Mouse (Mus musculus) forebrain, postnatal 0 days (tissue): ENCODE results near the gene Aes. TPM values are rescaled to one million over a fixed set of nuclear protein-coding genes. Genes with fewer than 3 reads are reported as not detected.

Source experiments
- ATAC-seq: fragments of 200-750 bp; cut with Nextera tagmentation; 2 replicates; pipeline ENCODE4 v1.8.0; 2017; ENCODE audit warnings: mild to moderate bottlenecking, moderate library complexity
- DNase-seq: peaks from one replicate; pipeline ENCODE4 v3.0.0-alpha.2; 2015
- H3K27ac ChIP-seq: fragments of 300-500 bp; sonication (generic); 2 replicates; pipeline ENCODE4 v1.5.1; 2014; ENCODE audit warnings: low read depth, mild to moderate bottlenecking, antibody characterized with exemption, low read length, moderate library complexity, mixed read lengths
- H3K27me3 ChIP-seq: fragments of 300-500 bp; sonication (generic); 2 replicates; pipeline ENCODE4 v1.6.1; 2014; ENCODE audit warnings: mild to moderate bottlenecking, low read length, mixed read lengths; ENCODE audit not compliant: insufficient read depth
- H3K36me3 ChIP-seq: fragments of 300-500 bp; sonication (generic); 2 replicates; pipeline ENCODE4 v1.6.1; 2014; ENCODE audit warnings: mild to moderate bottlenecking, moderate library complexity; ENCODE audit not compliant: insufficient read depth
- H3K4me1 ChIP-seq: fragments of 300-500 bp; sonication (generic); 2 replicates; pipeline ENCODE4 v1.6.1; 2014; ENCODE audit warnings: antibody characterized with exemption; ENCODE audit not compliant: insufficient read depth
- H3K4me2 ChIP-seq: fragments of 300-500 bp; sonication (generic); 2 replicates; pipeline ENCODE4 v1.6.1; 2014; ENCODE audit warnings: low read depth, mild to moderate bottlenecking, moderate library complexity
- H3K4me3 ChIP-seq: fragments of 300-500 bp; sonication (generic); 2 replicates; pipeline ENCODE4 v1.5.1; 2014; ENCODE audit warnings: low read depth, low read length, mixed read lengths
- H3K9ac ChIP-seq: fragments of 300-500 bp; sonication (generic); 2 replicates; pipeline ENCODE4 v1.6.1; 2014; ENCODE audit warnings: mild to moderate bottlenecking
- H3K9me3 ChIP-seq: fragments of 300-500 bp; sonication (generic); 2 replicates; pipeline ENCODE4 v1.6.1; 2016; ENCODE audit warnings: low read length
- CTCF ChIP-seq: sonication (generic); IDR thresholded peaks from 2 replicates; pipeline ENCODE4 v1.5.1; 2016; ENCODE audit warnings: antibody characterized with exemption, control low read depth, low read depth
- WGBS: fragments of 180-500 bp; shearing (Covaris S2); extraction: QIAGEN DNeasy Blood & Tissue Kit; methylation state at CpG from one replicate; pipeline ENCODE4 v1.1.7; 2014; 5-methylcytosine and 5-hydroxymethylcytosine counted together
- polyA plus RNA-seq: library from polyadenylated mRNA; unstranded; fragments of >200 nt; fragmentation: Nextera tagmentation; extraction: Ambion mirVana; gene quantifications from 2 replicates; pipeline ENCODE4 v1.2.1, GENCODE M21; 2015
- total RNA-seq: library from RNA; depleted of rRNA; stranded (reverse); fragments of >200 nt; gene quantifications from 2 replicates; pipeline ENCODE4 v1.2.3, GENCODE M21; 2014

Aes gene
- total and polyA plus RNA-seq, 2 experiments from 2014 or later: 450 to 802 TPM

DNA sequence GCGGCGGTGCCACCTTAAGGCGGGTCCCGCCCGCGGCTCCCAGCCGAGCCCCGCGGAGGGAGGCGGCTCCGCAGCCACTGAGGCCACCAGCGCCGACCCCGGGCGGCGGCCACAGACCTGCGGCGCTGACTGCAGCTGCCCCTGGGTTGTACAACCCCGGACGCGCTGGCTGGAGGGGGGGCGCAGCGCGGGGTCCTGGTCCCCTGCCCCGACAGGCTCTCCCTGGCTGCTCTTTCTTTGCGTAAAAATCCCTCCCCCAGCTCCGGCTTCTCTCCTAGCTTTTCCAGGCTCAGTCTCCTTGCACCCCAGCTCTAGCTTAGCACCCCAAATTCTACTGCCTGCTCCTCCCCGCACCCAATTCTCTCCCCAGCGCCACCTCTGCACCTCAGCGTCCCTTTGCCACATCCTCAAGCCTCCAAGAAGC, 15.9 kb downstream of the Aes start:
- no peaks in the 10 kb centered on the region for H3K36me3 ChIP-seq
- WGBS: under 1% methylated on average over 26 of the region's 30 CpGs
- no peak for DNase-seq
- TF ChIP-seq CTCF: no peak
- H3K4me2 ChIP-seq: peak overlapping the region; percentile 74
- peaks cover 20% of the 10 kb centered on the region for H3K4me1 ChIP-seq
- no peak overlapping the region for H3K27ac ChIP-seq
- no peaks in the 10 kb centered on the region for H3K9me3 ChIP-seq
- H3K9ac ChIP-seq: peak overlapping the region; percentile 62
- H3K27me3 ChIP-seq: peaks cover 15% of the 10 kb centered on the region
- peak overlapping the region; percentile 60 for H3K4me3 ChIP-seq
- ATAC-seq: no peak

DNA sequence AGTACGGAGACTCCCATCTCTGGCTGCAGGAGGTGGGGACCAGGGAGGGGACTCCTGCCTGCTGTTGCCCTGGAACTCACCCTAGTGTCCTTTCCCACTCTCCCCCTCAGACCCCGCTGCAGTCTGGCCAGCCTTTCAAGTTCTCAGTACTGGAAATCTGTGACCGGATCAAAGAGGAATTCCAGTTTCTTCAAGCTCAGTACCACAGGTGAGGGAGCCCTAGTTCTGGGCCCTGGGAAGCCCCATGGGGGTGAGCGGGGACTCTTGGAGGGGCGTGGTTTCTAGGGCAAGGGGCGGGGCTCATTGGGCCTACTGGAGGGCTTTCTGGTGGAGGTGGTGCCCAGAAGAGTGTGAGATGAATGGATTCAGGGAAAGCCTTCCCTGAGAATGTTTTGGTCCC, 16.4 kb downstream of the Aes start:
- H3K4me1 ChIP-seq: peaks cover 15% of the 10 kb centered on the region
- H3K4me2 ChIP-seq: peak overlapping the region; percentile 74
- peak overlapping the region; percentile 60 for H3K4me3 ChIP-seq
- DNase-seq: no peak
- peak overlapping the region; percentile 62 for H3K9ac ChIP-seq
- H3K27me3 ChIP-seq: peaks cover 15% of the 10 kb centered on the region
- no peak for TF ChIP-seq CTCF
- no peak for ATAC-seq
- H3K27ac ChIP-seq: no peak overlapping the region
- 5% methylated on average over 6 of the region's 6 CpGs for WGBS
- H3K9me3 ChIP-seq: no peaks in the 10 kb centered on the region
- H3K36me3 ChIP-seq: no peaks in the 10 kb centered on the region

DNA sequence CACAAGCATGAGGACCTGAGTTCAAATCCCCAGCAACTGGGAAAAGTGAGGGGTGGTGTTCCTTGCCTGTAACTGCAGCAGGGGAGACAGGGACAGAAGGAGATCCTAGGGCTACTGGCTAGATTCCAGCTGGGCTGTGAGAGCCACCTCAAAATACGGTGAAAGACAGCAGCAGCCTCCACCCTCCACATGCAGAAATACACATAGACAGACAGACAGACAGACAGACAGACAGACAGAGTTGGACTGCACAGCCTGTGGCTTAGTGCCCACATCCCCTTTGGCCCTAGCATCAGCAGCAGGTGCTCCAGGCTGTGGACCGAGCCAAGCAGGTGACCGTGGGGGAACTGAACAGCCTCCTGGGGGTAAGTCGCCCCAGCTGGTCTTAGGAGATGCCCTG, 20.7 kb downstream of the Aes start:
- no peaks in the 10 kb centered on the region for H3K9me3 ChIP-seq
- ATAC-seq (no peak), DNase-seq (no peak)
- H3K4me2 ChIP-seq: no peak overlapping the region
- peaks cover 7% of the 10 kb centered on the region; the same call in 1 of the 2 replicates for H3K4me1 ChIP-seq
- H3K27ac ChIP-seq: no peak overlapping the region
- TF ChIP-seq CTCF: no peak
- WGBS: 60% methylated on average over 3 of the region's 4 CpGs
- no peak overlapping the region for H3K4me3 ChIP-seq
- peaks cover 8% of the 10 kb centered on the region for H3K27me3 ChIP-seq
- H3K36me3 ChIP-seq: 0 out of 2 replicates have a peak, but pooled peaks cover 5% of the 10 kb centered on the region
- no peak overlapping the region for H3K9ac ChIP-seq

DNA sequence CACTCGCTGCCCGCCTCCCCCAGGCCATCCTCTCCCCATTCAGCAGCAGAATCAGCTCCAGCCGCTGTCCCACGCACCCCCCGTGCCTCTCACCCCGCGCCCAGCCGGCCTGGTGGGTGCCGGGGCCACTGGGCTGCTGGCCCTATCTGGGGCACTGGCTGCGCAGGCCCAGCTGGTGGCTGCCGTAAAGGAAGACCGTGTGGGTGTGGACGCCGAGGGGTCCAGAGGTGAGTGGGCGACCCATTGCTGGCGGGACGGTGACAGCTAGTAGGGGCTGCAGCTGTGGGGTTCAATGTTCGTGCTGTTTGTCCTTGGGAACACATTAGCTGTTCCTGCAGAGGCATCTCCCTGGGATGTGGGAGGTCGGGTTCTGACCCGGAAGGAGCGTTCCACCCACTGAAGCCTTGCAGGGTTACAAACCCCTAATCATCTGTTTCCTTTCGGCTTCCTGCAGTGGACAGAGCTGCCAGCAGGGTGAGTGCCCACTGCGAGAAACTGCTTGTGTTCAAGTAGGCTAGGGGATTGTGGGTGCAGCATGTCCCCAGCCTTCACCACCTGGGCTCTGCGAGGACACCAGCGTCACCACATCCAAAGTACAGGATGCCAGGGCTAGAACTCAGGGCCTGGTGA, 21.3 kb downstream of the Aes start:
- H3K4me1 ChIP-seq: peaks cover 5% of the 10 kb centered on the region; the same call in 1 of the 2 replicates
- no peak for DNase-seq
- WGBS: 60% methylated on average over 25 of the region's 25 CpGs
- H3K9ac ChIP-seq: no peak overlapping the region
- H3K36me3 ChIP-seq: 0 out of 2 replicates have a peak, but pooled peaks cover 5% of the 10 kb centered on the region
- peak; percentile 18; the same call in 1 of the 2 replicates for ATAC-seq
- no peak overlapping the region for H3K4me3 ChIP-seq
- H3K9me3 ChIP-seq: no peaks in the 10 kb centered on the region
- H3K4me2 ChIP-seq: no peak overlapping the region
- no peak overlapping the region for H3K27ac ChIP-seq
- peaks cover 8% of the 10 kb centered on the region for H3K27me3 ChIP-seq
- peak; percentile 38 for TF ChIP-seq CTCF

DNA sequence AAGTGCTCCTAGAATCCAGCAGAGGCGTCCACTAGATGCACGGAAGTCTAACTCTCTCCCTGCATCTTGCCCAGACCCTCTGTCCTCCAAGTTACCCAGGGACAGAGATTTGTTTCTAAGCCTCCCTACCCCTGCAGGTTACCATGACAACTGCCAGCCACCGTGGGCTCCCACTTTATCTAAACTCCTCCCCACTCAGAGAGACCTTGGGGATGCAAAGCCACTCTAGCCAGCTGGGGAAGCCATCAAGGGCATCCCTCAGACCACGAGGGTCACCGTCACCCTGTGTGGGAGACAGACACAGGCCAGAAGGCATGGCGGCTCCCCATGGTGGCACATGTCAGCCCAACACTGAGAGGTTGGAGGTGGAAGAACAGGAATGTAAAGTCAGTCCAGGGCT, 24.1 kb downstream of the Aes start:
- Histone ChIP-seq H3K4me1 (no peaks in the 10 kb centered on the region), H3K27me3 (no peaks in the 10 kb centered on the region), H3K4me2 (no peak overlapping the region), H3K36me3 (peaks cover 14% of the 10 kb centered on the region; the same call in 1 of the 2 replicates), H3K27ac (no peak overlapping the region), H3K9me3 (no peaks in the 10 kb centered on the region), H3K9ac (no peak overlapping the region), H3K4me3 (no peak overlapping the region)
- 52% methylated on average over 6 of the region's 6 CpGs for WGBS
- no peak for TF ChIP-seq CTCF
- no peak for ATAC-seq
- no peak for DNase-seq

DNA sequence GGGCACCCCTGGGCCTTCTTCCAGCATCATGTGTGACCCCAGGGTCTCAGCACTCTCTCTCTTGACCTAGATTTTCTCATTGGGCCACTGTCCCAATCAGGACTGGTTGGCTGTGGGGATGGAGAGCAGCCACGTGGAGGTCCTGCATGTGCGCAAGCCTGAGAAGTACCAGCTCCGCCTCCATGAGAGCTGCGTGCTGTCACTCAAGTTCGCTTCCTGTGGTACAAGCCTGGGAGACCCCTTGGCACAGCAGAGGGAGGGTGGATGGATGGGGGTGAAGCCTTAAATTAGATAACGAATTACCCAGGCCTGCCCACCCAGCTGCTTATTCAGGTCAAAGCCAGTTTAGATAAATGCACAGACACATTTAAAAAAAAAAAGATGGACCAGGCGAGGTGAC, 29.5 kb downstream of the Aes start:
- no peak overlapping the region for H3K4me2 ChIP-seq
- TF ChIP-seq CTCF: no peak
- H3K27ac ChIP-seq: no peak overlapping the region
- WGBS: 57% methylated on average over 7 of the region's 7 CpGs
- no peaks in the 10 kb centered on the region for H3K9me3 ChIP-seq
- no peaks in the 10 kb centered on the region for H3K4me1 ChIP-seq
- ATAC-seq (no peak), DNase-seq (no peak)
- peaks cover 9% of the 10 kb centered on the region for H3K27me3 ChIP-seq
- H3K4me3 ChIP-seq: no peak overlapping the region
- H3K9ac ChIP-seq: no peak overlapping the region
- H3K36me3 ChIP-seq: peaks cover 12% of the 10 kb centered on the region; the same call in 1 of the 2 replicates

DNA sequence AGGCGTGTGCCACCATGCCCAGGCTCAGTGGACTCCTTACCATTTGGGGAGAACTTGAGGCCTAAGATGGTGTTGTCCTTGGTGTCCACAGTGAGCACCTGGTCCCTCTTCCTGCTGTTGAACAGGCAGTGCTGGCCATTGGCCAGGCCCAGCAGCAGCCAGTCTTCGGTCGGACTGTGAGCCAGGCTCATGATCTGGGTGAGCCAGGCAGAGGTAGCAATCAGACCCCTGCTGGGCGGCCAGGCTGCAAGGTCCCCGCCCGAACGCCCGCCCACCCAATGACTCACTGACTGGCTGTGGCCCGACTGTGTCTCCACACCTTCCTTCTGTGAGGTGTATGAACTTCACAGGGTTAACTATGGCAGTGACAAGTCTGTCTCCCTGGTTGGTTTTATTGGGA, 32.6 kb downstream of the Aes start:
- H3K27ac ChIP-seq: no peak overlapping the region
- no peaks in the 10 kb centered on the region for H3K9me3 ChIP-seq
- peaks cover 10% of the 10 kb centered on the region for H3K4me1 ChIP-seq
- DNase-seq (no peak), ATAC-seq (no peak)
- no peak overlapping the region for H3K9ac ChIP-seq
- 63% methylated on average over 9 of the region's 9 CpGs for WGBS
- H3K36me3 ChIP-seq: peaks cover 12% of the 10 kb centered on the region; the same call in 1 of the 2 replicates
- no peak overlapping the region for H3K4me2 ChIP-seq
- peaks cover 23% of the 10 kb centered on the region for H3K27me3 ChIP-seq
- no peak overlapping the region for H3K4me3 ChIP-seq
- TF ChIP-seq CTCF: no peak
